Mouse (Mus musculus): ENCODE measurements around the gene Ddo. TPM values are rescaled to one million over a fixed set of nuclear protein-coding genes. Genes with fewer than 3 reads are reported as not detected.

The Ddo gene
- total RNA-seq, 2 experiments from 2014 or later: not detected

- no peak for ATAC-seq (replicated peaks; ENCODE audit: low FRiP score, poor library complexity, severe bottlenecking)
Measured at GRCm38 (mm10) chr10:40713018-40713608, 83.3 kb downstream of the Ddo start.

GRCm38 (mm10) chr10:40713829-40714228 is 84.0 kb downstream of the Ddo start:
- ATAC-seq (replicated peaks; ENCODE audit: low FRiP score, poor library complexity, severe bottlenecking): no peak

GRCm38 (mm10) chr10:40715151-40715550 is 85.3 kb downstream of the Ddo start:
- ATAC-seq (replicated peaks; ENCODE audit: low FRiP score, poor library complexity, severe bottlenecking): no peak

GRCm38 (mm10) chr10:40716296-40716695 is 86.5 kb downstream of the Ddo start:
- no peak for ATAC-seq (replicated peaks; ENCODE audit: low FRiP score, poor library complexity, severe bottlenecking)

GRCm38 (mm10) chr10:40716713-40717112 is 86.9 kb downstream of the Ddo start:
- no peak for ATAC-seq (replicated peaks; ENCODE audit: low FRiP score, poor library complexity, severe bottlenecking)

- no peak for ATAC-seq (replicated peaks; ENCODE audit: low FRiP score, poor library complexity, severe bottlenecking)
Measured at GRCm38 (mm10) chr10:40718362-40718761, 88.6 kb downstream of the Ddo start.

- ATAC-seq (replicated peaks; ENCODE audit: low FRiP score, poor library complexity, severe bottlenecking): no peak
Measured at GRCm38 (mm10) chr10:40719062-40719461, 89.3 kb downstream of the Ddo start.

GRCm38 (mm10) chr10:40720883-40721282 is 91.1 kb downstream of the Ddo start:
- ATAC-seq (replicated peaks; ENCODE audit: low FRiP score, poor library complexity, severe bottlenecking): no peak

- no peak for ATAC-seq (replicated peaks; ENCODE audit: low FRiP score, poor library complexity, severe bottlenecking)
Measured at GRCm38 (mm10) chr10:40724342-40724741, 94.5 kb downstream of the Ddo start.

GRCm38 (mm10) chr10:40725066-40725465 is 95.3 kb downstream of the Ddo start:
- ATAC-seq (replicated peaks; ENCODE audit: low FRiP score, poor library complexity, severe bottlenecking): no peak

GRCm38 (mm10) chr10:40725471-40725870 is 95.7 kb downstream of the Ddo start:
- ATAC-seq (replicated peaks; ENCODE audit: low FRiP score, poor library complexity, severe bottlenecking): no peak

- no peak for ATAC-seq (replicated peaks; ENCODE audit: low FRiP score, poor library complexity, severe bottlenecking)
Measured at GRCm38 (mm10) chr10:40726288-40726902, 96.6 kb downstream of the Ddo start.

- ATAC-seq (replicated peaks; ENCODE audit: low FRiP score, poor library complexity, severe bottlenecking): no peak
Measured at GRCm38 (mm10) chr10:40726989-40727388, 97.2 kb downstream of the Ddo start.

GRCm38 (mm10) chr10:40730200-40730599 is 100.4 kb downstream of the Ddo start:
- no peak for ATAC-seq (replicated peaks; ENCODE audit: low FRiP score, poor library complexity, severe bottlenecking)

Other genes starting within 250 kb of the Ddo start
- gene Slc22a16, start 59.7 kb upstream of the Ddo start, total RNA-seq (2015; ENCODE audit: low replicate concordance): not detected in 2 replicates
- not detected in 2 replicates for gene Slc22a16, start 59.7 kb upstream of the Ddo start, total RNA-seq (2017; ENCODE audit: low replicate concordance)
- gene Mettl24, start 53.3 kb downstream of the Ddo start, total RNA-seq (2015; ENCODE audit: low replicate concordance): not detected in 2 replicates
- not detected in 2 replicates for gene Mettl24, start 53.3 kb downstream of the Ddo start, total RNA-seq (2017; ENCODE audit: low replicate concordance)